Mouse (Mus musculus) erythroblast, embryonic 14.5 days (primary cell): ENCODE measurements around the gene Cadm1.

Experiments
- GATA1 ChIP-seq: IDR thresholded peaks from 2 replicates; pipeline ENCODE4 v1.6.1; 2012; ENCODE audit warnings: low read length, inconsistent platforms, mixed read lengths
- TAL1 ChIP-seq: IDR thresholded peaks from 3 replicates; pipeline ENCODE4 v1.6.1; 2012; ENCODE audit warnings: low read length, inconsistent platforms, mixed read lengths

DNA sequence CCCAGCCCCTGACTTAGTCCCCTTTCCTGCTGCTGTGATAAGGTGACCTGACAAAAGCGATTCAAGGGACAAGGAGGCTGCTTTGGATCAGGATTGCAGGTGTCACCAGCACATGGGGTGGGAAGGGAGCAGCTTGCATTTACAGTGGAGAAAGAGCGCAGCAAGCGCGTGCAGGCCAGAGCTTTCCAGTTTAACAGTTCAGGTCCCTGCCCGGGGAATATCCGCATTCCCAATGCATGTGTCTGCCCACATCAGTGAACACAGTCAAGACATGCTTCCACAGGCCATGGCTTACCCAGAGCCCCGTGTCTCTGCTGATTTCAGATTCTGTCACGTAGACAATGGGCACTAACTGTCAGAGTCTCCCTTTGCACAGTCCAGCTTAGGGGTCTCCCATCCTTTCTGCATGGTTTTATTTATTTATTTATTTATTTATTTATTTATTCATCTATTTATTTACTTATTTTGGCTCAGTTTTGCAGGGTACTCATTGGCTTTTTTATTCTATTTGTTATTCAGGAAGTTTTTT, 89.6 kb downstream of the Cadm1 start:
- TF ChIP-seq GATA1 (no peak), TAL1 (no peak)
